Mouse (Mus musculus) kidney, embryonic 15.5 days (tissue): ENCODE measurements around the gene Gp5. TPM values are rescaled to one million over a fixed set of nuclear protein-coding genes. Genes with fewer than 3 reads are reported as not detected.
"Not testable (repeated sequence)": the region's sequence is repeated elsewhere in the genome, so short reads cannot be mapped to it uniquely, and the experiment has no call there.

Experiments
- ATAC-seq: fragments of 200-750 bp; cut with Nextera tagmentation; replicated peaks from 2 replicates; pipeline ENCODE4 v1.8.0; 2017; ENCODE audit warnings: moderate TSS enrichment; ENCODE audit not compliant: low FRiP score
- H3K27ac ChIP-seq: fragments of 300-500 bp; sonication (generic); 2 replicates; pipeline ENCODE4 v1.5.1; 2015; ENCODE audit warnings: mild to moderate bottlenecking, inconsistent platforms
- H3K27me3 ChIP-seq: fragments of 300-500 bp; sonication (generic); 2 replicates; pipeline ENCODE4 v1.6.1; 2015; ENCODE audit warnings: inconsistent platforms
- H3K36me3 ChIP-seq: fragments of 300-500 bp; sonication (generic); 2 replicates; pipeline ENCODE4 v1.6.1; 2015; ENCODE audit warnings: inconsistent platforms
- H3K4me1 ChIP-seq: fragments of 300-500 bp; sonication (generic); 2 replicates; pipeline ENCODE4 v1.6.1; 2015; ENCODE audit warnings: inconsistent platforms
- H3K4me2 ChIP-seq: fragments of 300-500 bp; sonication (generic); 2 replicates; pipeline ENCODE4 v1.6.1; 2015; ENCODE audit warnings: moderate library complexity, mild to moderate bottlenecking, inconsistent platforms
- H3K4me3 ChIP-seq: fragments of 300-500 bp; sonication (generic); replicated peaks from 2 replicates; pipeline ENCODE4 v1.5.1; 2015; ENCODE audit warnings: mild to moderate bottlenecking, inconsistent platforms
- H3K9ac ChIP-seq: fragments of 300-500 bp; sonication (generic); 2 replicates; pipeline ENCODE4 v1.6.1; 2015; ENCODE audit warnings: mild to moderate bottlenecking, inconsistent platforms
- H3K9me3 ChIP-seq: fragments of 300-500 bp; sonication (generic); replicated peaks from 2 replicates; pipeline ENCODE4 v1.6.1; 2016; ENCODE audit warnings: inconsistent platforms
- WGBS: fragments of 180-500 bp; shearing (Covaris S2); methylation state at CpG from one replicate; pipeline ENCODE4 v1.1.7; 2015; ENCODE audit warnings: mixed read lengths; 5-methylcytosine and 5-hydroxymethylcytosine counted together
- polyA plus RNA-seq: library from polyadenylated mRNA; unstranded; fragments of >200 nt; fragmentation: Nextera tagmentation; extraction: Ambion mirVana; gene quantifications from 2 replicates; pipeline ENCODE4 v1.2.1, GENCODE M21; 2015

The Gp5 gene
- polyA plus RNA-seq: 0.90 and 0.93 TPM in 2 replicates

DNA sequence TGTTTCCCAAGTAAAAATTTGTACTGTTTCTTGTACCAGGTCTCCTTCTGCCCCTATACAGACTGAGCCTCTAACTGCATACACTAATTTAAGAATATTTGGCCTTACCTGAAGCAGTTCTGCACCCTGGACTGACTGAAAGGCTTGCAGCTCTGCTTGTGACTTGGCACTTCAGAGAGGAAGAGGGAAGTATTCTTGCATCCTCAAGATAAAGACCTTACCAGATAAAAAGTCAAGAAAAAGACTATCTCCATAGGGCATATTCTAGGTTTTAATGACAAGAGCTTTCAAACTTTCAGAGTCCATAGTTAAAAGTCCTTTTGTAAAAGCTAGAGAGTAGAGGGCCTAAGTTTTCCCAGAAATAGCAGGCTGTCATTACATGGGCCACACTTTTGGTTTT lies at the start of gene Gp5:
Gp5 (minus strand) TSS at position 133 of the 400 bp plus-strand sequence.
- H3K27me3 ChIP-seq: peaks cover 65% of the 10 kb centered on the region
- peak within 1 kb of the TSS; percentile 99 for H3K4me2 ChIP-seq
- H3K9me3 ChIP-seq: no peaks in the 10 kb centered on the region
- no peak for ATAC-seq
- H3K27ac ChIP-seq: no peak within 1 kb of the TSS
- H3K36me3 ChIP-seq: peaks cover 9% of the 10 kb centered on the region
- 0 out of 2 replicates have a peak within 1 kb of the TSS, but pooled peaks have one; percentile 47 for H3K9ac ChIP-seq
- peak within 1 kb of the TSS; percentile 56 for H3K4me3 ChIP-seq
- H3K4me1 ChIP-seq: peaks cover 23% of the 10 kb centered on the region

DNA sequence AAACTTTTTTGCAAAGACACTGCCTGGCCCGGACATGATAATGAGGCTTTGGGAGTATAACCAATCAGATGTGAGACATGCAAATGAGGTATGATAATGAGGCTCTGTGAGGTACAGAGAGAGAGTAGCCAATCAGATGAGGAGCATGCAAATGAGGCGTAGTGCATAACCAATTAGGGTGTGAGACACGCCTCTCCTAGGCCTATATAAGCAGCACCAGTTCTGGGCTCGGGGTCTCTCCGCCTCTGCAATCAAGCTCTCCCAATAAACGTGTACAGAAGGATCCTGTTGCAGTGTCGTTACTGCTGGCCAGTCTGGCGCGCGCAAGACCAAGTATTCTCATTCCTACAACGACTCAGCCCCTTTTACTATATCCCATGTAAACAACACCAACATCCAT lies 42.9 kb upstream of the Gp5 start:
- peaks cover 57% of the 10 kb centered on the region for H3K36me3 ChIP-seq
- not testable (repeated sequence) for H3K9ac ChIP-seq, H3K9me3 ChIP-seq, H3K27ac ChIP-seq, H3K4me2 ChIP-seq, H3K4me1 ChIP-seq, H3K27me3 ChIP-seq, H3K4me3 ChIP-seq, ATAC-seq
- WGBS: 90% methylated on average over 11 of the region's 11 CpGs

DNA sequence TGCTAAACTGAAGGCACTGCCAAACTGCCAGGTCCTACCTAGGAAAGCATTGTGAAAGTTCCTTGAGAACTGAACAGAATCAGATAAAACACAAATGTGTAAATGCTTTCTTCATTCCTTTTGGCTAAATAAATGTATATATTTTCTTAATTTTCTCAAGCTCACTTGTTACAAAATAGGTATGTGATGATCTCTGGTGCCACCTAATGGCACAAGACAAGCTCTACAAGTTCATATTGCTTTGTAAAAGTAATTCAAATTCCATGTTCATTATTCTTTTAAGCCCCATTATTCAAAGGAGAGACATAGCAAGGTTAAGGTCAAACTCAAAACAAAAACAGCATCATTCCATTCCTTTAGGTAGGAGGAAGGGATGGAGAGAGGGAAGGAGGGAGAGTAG lies 3.7 kb upstream of the Gp5 start:
- Histone ChIP-seq H3K9me3 (no peaks in the 10 kb centered on the region), H3K4me2 (no peak overlapping the region)

DNA sequence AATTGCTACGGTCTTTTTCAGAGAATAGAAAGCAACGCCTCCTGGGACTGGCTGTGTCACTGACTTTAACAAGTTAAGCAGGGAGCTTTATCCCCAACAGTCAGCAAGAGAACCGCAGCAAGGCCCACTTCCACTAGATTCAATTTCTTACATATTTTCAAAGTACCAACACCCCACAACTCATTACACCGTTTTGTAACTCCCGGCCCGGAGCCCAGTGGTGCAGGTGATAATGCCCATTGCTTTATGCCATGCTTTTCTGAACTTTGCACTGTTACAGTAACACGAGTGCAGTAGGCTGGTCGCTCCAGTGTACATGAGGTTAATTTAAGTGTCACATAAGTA lies 436 bp downstream of the Gp5 start:
- ATAC-seq: no peak
- H3K4me2 ChIP-seq: no peak overlapping the region
- H3K4me1 ChIP-seq: peaks cover 23% of the 10 kb centered on the region
- 55% methylated on average over 8 of the region's 8 CpGs for WGBS
- H3K27ac ChIP-seq: no peak overlapping the region
- no peak overlapping the region for H3K9ac ChIP-seq
- H3K27me3 ChIP-seq: peaks cover 68% of the 10 kb centered on the region
- H3K9me3 ChIP-seq: no peaks in the 10 kb centered on the region
- H3K4me3 ChIP-seq: no peak overlapping the region
- peaks cover 6% of the 10 kb centered on the region for H3K36me3 ChIP-seq

More for the DNA sequence above, 3.7 kb upstream of the Gp5 start:
- peaks cover 29% of the 10 kb centered on the region for H3K27me3 ChIP-seq
- peaks cover 29% of the 10 kb centered on the region for H3K36me3 ChIP-seq
- ATAC-seq: no peak
- H3K4me1 ChIP-seq: peaks cover 10% of the 10 kb centered on the region
- no peak overlapping the region for H3K9ac ChIP-seq
- no peak overlapping the region for H3K27ac ChIP-seq
- H3K4me3 ChIP-seq: no peak overlapping the region

- WGBS: 4% methylated on average over 34 of the region's 34 CpGs
- Histone ChIP-seq H3K9ac (peak overlapping the region; percentile 47; the same call in 1 of the 2 replicates), H3K36me3 (peaks cover under 1% of the 10 kb centered on the region; the same call in 1 of the 2 replicates), H3K9me3 (no peaks in the 10 kb centered on the region), H3K4me1 (peaks cover 23% of the 10 kb centered on the region), H3K27me3 (peaks cover 71% of the 10 kb centered on the region), H3K27ac (no peak overlapping the region), H3K4me3 (peak overlapping the region; percentile 56), H3K4me2 (peak overlapping the region; percentile 99)
- ATAC-seq: no peak
Measured at GRCm38 (mm10) chr16:30309395-30310170, 996 bp downstream of the Gp5 start.

DNA sequence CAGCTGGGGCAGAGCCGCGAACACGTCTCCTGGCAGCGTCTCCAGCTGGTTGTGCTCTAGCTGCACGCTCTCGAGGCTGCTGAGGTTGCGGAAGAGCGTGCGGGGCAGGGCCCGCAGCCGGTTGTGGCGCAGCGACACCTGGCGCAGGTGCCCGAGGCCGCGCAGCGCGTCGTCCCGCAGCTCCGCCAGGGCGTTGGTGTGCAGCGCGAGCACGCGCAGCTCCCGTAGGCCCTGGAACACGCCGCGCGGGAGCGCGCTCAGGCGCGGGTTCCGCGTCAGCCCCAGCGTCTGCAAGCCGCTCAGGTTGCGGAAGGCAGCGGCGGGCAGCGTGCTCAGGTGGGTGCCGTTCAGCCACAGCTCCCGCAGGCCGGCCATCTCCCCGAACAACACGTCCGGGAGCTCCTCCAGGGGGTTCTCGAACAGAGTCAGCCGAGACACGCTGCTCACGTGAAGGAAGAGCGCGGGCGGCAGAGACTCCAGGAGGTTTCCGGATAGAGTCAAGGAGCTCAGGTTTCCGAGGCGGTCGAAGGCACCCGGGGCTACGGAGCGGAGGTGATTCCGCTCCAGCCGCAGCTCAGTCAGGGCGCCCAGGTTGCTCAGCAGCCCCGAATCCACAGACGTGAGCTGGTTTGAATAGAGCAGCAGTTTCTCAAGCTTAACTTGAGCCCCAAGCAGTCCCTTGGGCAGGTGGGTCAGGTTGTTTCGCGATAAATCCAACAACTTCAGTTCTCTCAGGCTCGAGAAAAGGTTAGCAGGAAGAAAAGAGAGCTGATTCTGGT lies 1.8 kb downstream of the Gp5 start:
- H3K27me3 ChIP-seq: peaks cover 71% of the 10 kb centered on the region
- no peaks in the 10 kb centered on the region for H3K9me3 ChIP-seq
- H3K4me2 ChIP-seq: peak overlapping the region; percentile 99
- peak overlapping the region; percentile 56 for H3K4me3 ChIP-seq
- peak overlapping the region; percentile 47 for H3K9ac ChIP-seq
- ATAC-seq: peak; percentile 57
- H3K4me1 ChIP-seq: peaks cover 29% of the 10 kb centered on the region
- H3K36me3 ChIP-seq: no peaks in the 10 kb centered on the region
- no peak overlapping the region for H3K27ac ChIP-seq
- WGBS: under 1% methylated on average over 72 of the region's 72 CpGs

DNA sequence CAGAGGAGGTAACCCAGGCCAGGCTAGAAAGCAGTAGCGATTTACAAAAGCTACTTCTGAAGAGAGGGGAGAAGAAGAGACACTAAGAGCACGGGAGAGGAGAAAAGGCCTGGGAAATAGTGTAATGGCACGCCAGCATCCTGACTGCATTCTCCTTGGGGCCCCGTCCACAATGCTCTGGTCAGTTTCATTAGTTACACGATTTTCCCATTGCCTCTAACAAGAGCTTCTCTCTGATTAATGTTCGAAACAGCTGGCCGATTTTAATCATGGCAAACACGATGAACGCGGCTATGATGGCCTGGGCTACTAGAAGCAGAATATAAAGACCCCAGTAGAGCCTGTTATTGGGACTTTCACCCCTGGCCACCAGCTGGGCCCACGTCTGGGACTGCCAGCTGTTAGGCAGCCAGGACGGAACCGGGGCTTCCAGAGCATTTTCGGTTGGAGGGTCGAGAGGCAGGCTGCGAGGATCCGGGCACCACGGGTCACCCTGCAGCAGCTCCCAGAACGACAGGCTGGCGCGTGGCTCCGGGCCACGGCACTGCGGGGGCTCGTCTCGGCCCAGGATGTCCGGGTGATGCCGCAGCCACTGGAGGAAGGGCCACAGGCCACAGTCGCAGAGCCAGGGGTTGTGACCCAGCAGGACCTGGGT lies 2.5 kb downstream of the Gp5 start:
- peaks cover 74% of the 10 kb centered on the region for H3K27me3 ChIP-seq
- WGBS: 9% methylated on average over 29 of the region's 29 CpGs
- peak; percentile 28; the same call in 1 of the 2 replicates for ATAC-seq
- H3K9ac ChIP-seq: peak overlapping the region; percentile 47
- H3K4me3 ChIP-seq: peak overlapping the region; percentile 56
- peak overlapping the region; percentile 99 for H3K4me2 ChIP-seq
- H3K4me1 ChIP-seq: peaks cover 29% of the 10 kb centered on the region
- no peak overlapping the region for H3K27ac ChIP-seq
- no peaks in the 10 kb centered on the region for H3K36me3 ChIP-seq
- H3K9me3 ChIP-seq: no peaks in the 10 kb centered on the region

- Histone ChIP-seq H3K9ac (no peak overlapping the region), H3K9me3 (no peaks in the 10 kb centered on the region), H3K4me1 (peaks cover 29% of the 10 kb centered on the region), H3K4me3 (no peak overlapping the region), H3K27ac (no peak overlapping the region), H3K36me3 (no peaks in the 10 kb centered on the region), H3K4me2 (no peak overlapping the region), H3K27me3 (peaks cover 74% of the 10 kb centered on the region)
- no peak for ATAC-seq
- 50% methylated on average over 12 of the region's 12 CpGs for WGBS
Measured at GRCm38 (mm10) chr16:30307306-30307705, 3.3 kb downstream of the Gp5 start.

GRCm38 (mm10) chr16:30306102-30306501 lies 4.5 kb downstream of the Gp5 start:
- H3K27ac ChIP-seq: no peak overlapping the region
- no peak overlapping the region for H3K4me2 ChIP-seq
- WGBS: 84% methylated on average over 4 of the region's 4 CpGs
- ATAC-seq: no peak
- H3K9ac ChIP-seq: no peak overlapping the region
- no peaks in the 10 kb centered on the region for H3K36me3 ChIP-seq
- H3K9me3 ChIP-seq: no peaks in the 10 kb centered on the region
- H3K4me1 ChIP-seq: peaks cover 29% of the 10 kb centered on the region
- H3K27me3 ChIP-seq: peaks cover 64% of the 10 kb centered on the region
- H3K4me3 ChIP-seq: no peak overlapping the region

DNA sequence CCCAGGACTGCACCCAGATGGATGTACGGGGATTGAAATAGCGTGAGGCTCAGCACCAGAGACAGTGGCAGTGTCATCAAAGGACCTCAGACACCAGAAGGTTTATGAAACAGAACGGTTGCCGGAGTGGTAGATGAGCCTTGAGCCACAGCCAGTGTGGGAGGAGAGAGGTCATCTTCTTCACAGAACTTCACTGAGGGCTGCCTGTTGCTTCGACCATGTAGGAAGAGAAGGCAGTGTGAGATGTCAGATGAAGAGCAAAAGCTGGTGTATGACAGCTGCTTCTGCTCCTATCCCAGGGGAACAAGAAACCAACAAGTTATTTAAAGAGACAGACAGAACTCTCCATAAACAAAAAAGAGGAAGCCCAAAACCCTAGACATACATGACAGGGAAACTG lies 6.3 kb downstream of the Gp5 start:
- H3K4me1 ChIP-seq: peaks cover 19% of the 10 kb centered on the region
- no peaks in the 10 kb centered on the region for H3K36me3 ChIP-seq
- no peak overlapping the region for H3K4me2 ChIP-seq
- peaks cover 57% of the 10 kb centered on the region for H3K27me3 ChIP-seq
- WGBS: 26% methylated on average over 5 of the region's 5 CpGs
- no peak for ATAC-seq
- no peak overlapping the region for H3K27ac ChIP-seq
- H3K4me3 ChIP-seq: no peak overlapping the region
- H3K9me3 ChIP-seq: no peaks in the 10 kb centered on the region
- H3K9ac ChIP-seq: no peak overlapping the region

DNA sequence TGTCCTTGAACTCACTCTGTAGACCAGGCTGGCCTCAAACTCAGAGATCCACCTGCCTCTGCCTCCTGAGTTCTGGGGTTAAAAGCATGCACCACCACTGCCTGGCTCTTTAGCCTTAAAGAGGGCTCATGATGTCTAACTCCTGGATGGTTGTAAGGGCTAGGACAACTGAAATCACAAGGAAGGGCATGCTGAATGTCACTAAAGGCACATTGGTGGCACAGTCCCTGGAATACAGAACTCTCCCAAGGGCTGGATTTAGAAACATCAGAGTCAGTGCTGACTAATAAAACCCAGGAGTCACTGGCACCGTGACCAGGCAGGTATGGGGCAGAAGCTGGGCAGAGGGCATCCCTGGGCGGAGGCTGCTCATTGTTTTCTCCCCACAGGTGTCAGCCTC lies 7.2 kb downstream of the Gp5 start:
- Histone ChIP-seq H3K9ac (no peak overlapping the region), H3K9me3 (no peaks in the 10 kb centered on the region), H3K4me3 (no peak overlapping the region), H3K27ac (no peak overlapping the region), H3K36me3 (no peaks in the 10 kb centered on the region), H3K27me3 (peaks cover 48% of the 10 kb centered on the region), H3K4me1 (peaks cover 11% of the 10 kb centered on the region), H3K4me2 (no peak overlapping the region)
- ATAC-seq: no peak
- 86% methylated on average over 2 of the region's 2 CpGs for WGBS

DNA sequence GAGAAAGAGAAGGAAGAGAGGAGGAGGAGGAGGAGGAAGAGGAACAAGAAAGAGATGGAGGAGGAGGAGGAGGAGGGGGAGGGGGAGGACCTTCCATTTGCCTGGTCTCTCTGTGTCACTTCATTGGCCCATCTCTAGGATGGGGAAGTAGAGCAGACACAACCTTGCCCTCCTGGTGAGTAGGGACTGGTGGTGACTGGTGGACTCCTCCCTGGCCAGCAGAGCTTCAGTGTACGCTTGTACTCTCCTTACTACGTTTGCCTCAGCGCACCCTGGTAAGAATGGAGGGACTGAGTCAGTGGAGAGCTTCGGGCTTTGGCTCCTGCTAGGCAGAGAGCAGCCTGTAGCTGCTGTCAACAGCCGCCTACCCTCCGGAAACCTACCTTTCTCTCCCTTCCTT lies 7.9 kb downstream of the Gp5 start:
- Histone ChIP-seq H3K4me2 (no peak overlapping the region), H3K27ac (no peak overlapping the region), H3K4me3 (no peak overlapping the region), H3K4me1 (peaks cover 6% of the 10 kb centered on the region; the same call in 1 of the 2 replicates), H3K9me3 (no peaks in the 10 kb centered on the region), H3K36me3 (no peaks in the 10 kb centered on the region), H3K9ac (no peak overlapping the region), H3K27me3 (peaks cover 41% of the 10 kb centered on the region)
- 83% methylated on average over 6 of the region's 6 CpGs for WGBS
- no peak for ATAC-seq
